Mouse (Mus musculus) hematopoietic stem cell, adult 5-6 weeks (primary cell): ENCODE data around the gene Alpk1. TPM values are rescaled to one million over a fixed set of nuclear protein-coding genes. Genes with fewer than 3 reads are reported as not detected.

Experiments used
- ATAC-seq, 2 experiments: fragments of 125-278 bp in 1 of 2; replicated peaks in 1 of 2; 2 replicates each; pipeline ENCODE4 v1.8.0; 2016 to 2017; ENCODE audit warnings: inconsistent platforms in 2 of 2, mild to moderate bottlenecking in 2 of 2, moderate number of reproducible peaks in 2 of 2, low read depth in 1 of 2, moderate TSS enrichment in 1 of 2; ENCODE audit not compliant: low FRiP score in 2 of 2, poor library complexity in 2 of 2, severe bottlenecking in 2 of 2, insufficient read depth in 1 of 2, low TSS enrichment in 1 of 2
- total RNA-seq: library from RNA; stranded (forward); fragments of 172-1452, 232-1000 nt; gene quantifications from 2 replicates; pipeline ENCODE4 v1.2.3, GENCODE M21; 2017

Alpk1 gene
- total RNA-seq, 1 experiment from 2014 or later, result 11.0 TPM

- ATAC-seq, result no peak
These were observed 21.5 kb downstream of the Alpk1 start for GRCm38 (mm10) chr3:127758806-127759205.

GRCm38 (mm10) chr3:127757886-127758301 lies 22.4 kb downstream of the Alpk1 start:
- no peak for ATAC-seq

GRCm38 (mm10) chr3:127756458-127756857 lies 23.9 kb downstream of the Alpk1 start:
- ATAC-seq, result no peak

GRCm38 (mm10) chr3:127749981-127750562 lies 30.3 kb downstream of the Alpk1 start:
- peak in 1 of 2 experiments; percentile 22; a peak in 1 of 4 replicates for ATAC-seq

- no peak for ATAC-seq
These were observed 31.1 kb downstream of the Alpk1 start for GRCm38 (mm10) chr3:127749266-127749665.

- ATAC-seq, result no peak
These were observed 31.7 kb downstream of the Alpk1 start for GRCm38 (mm10) chr3:127748644-127749043.

GRCm38 (mm10) chr3:127745911-127746640 lies 34.3 kb downstream of the Alpk1 start:
- no peak for ATAC-seq

- ATAC-seq, result no peak
These were observed 34.8 kb downstream of the Alpk1 start for GRCm38 (mm10) chr3:127745504-127745903.

GRCm38 (mm10) chr3:127743614-127744365 lies 36.5 kb downstream of the Alpk1 start:
- no peak for ATAC-seq

- no peak for ATAC-seq
These were observed 38.9 kb downstream of the Alpk1 start for GRCm38 (mm10) chr3:127741473-127741872.

- ATAC-seq, result no peak
These were observed 42.5 kb downstream of the Alpk1 start for GRCm38 (mm10) chr3:127737876-127738275.

GRCm38 (mm10) chr3:127735395-127735794 lies 44.9 kb downstream of the Alpk1 start:
- ATAC-seq, result no peak

GRCm38 (mm10) chr3:127729513-127730137 lies 50.7 kb downstream of the Alpk1 start:
- no peak for ATAC-seq

GRCm38 (mm10) chr3:127728851-127729512 lies 51.3 kb downstream of the Alpk1 start:
- no peak for ATAC-seq

GRCm38 (mm10) chr3:127728046-127728445 lies 52.3 kb downstream of the Alpk1 start:
- ATAC-seq, result no peak

- no peak for ATAC-seq
These were observed 59.4 kb downstream of the Alpk1 start for GRCm38 (mm10) chr3:127720948-127721347.

GRCm38 (mm10) chr3:127720050-127720449 lies 60.3 kb downstream of the Alpk1 start:
- ATAC-seq, result no peak
